Mouse (Mus musculus): ENCODE data around the gene Olfm3. TPM values are rescaled to one million over a fixed set of nuclear protein-coding genes. Genes with fewer than 3 reads are reported as not detected.

Gene Olfm3
- polyA plus RNA-seq, 1 experiment from 2014 or later = 0.35 TPM

- 73% methylated on average over 4 of the region's 4 CpGs for WGBS
- no peak for DNase-seq (ENCODE audit: low spot score)
These were observed 58.6 kb downstream of the Olfm3 start for GRCm38 (mm10) chr3:114962316-114963083.

GRCm38 (mm10) chr3:114971183-114971582 is 67.3 kb downstream of the Olfm3 start:
- Histone ChIP-seq H3K27ac (replicated peaks) (no peak overlapping the region), H3K4me3 (no peak overlapping the region), H3K27me3 (ENCODE audit: low read depth, poor library complexity, severe bottlenecking) (no peaks in the 10 kb centered on the region), H3K4me1 (no peaks in the 10 kb centered on the region), H3K9me3 (replicated peaks) (no peaks in the 10 kb centered on the region), H3K36me3 (no peaks in the 10 kb centered on the region)
- DNase-seq (ENCODE audit: low spot score) = no peak

More at GRCm38 (mm10) chr3:114962316-114963083, 58.6 kb downstream of the Olfm3 start:
- H3K4me3 ChIP-seq = no peak overlapping the region
- no peaks in the 10 kb centered on the region for H3K27me3 ChIP-seq (ENCODE audit: low read depth, poor library complexity, severe bottlenecking)
- no peaks in the 10 kb centered on the region for H3K9me3 ChIP-seq (replicated peaks)
- H3K4me1 ChIP-seq = 0 out of 2 replicates have a peak, but pooled peaks cover 3% of the 10 kb centered on the region
- no peak overlapping the region for H3K27ac ChIP-seq (replicated peaks)
- no peaks in the 10 kb centered on the region for H3K36me3 ChIP-seq

- Histone ChIP-seq H3K4me3 (no peak overlapping the region), H3K4me1 (no peaks in the 10 kb centered on the region), H3K27ac (replicated peaks) (no peak overlapping the region), H3K27me3 (ENCODE audit: low read depth, poor library complexity, severe bottlenecking) (no peaks in the 10 kb centered on the region), H3K9me3 (replicated peaks) (no peaks in the 10 kb centered on the region), H3K36me3 (no peaks in the 10 kb centered on the region)
- 82% methylated on average over 1 of the region's 1 CpGs for WGBS
- DNase-seq (ENCODE audit: low spot score) = no peak
These were observed 68.6 kb downstream of the Olfm3 start for GRCm38 (mm10) chr3:114972522-114972921.

GRCm38 (mm10) chr3:114990828-114991227 is 87.0 kb downstream of the Olfm3 start:
- Histone ChIP-seq H3K4me3 (no peak overlapping the region), H3K27me3 (ENCODE audit: low read depth, poor library complexity, severe bottlenecking) (no peaks in the 10 kb centered on the region), H3K36me3 (no peaks in the 10 kb centered on the region), H3K4me1 (no peaks in the 10 kb centered on the region), H3K27ac (replicated peaks) (no peak overlapping the region), H3K9me3 (replicated peaks) (no peaks in the 10 kb centered on the region)
- DNase-seq (ENCODE audit: low spot score) = no peak
- WGBS = 95% methylated on average over 2 of the region's 2 CpGs

GRCm38 (mm10) chr3:114995956-114996355 is 92.1 kb downstream of the Olfm3 start:
- H3K4me1 ChIP-seq = no peaks in the 10 kb centered on the region
- H3K9me3 ChIP-seq (replicated peaks) = no peaks in the 10 kb centered on the region
- no peak overlapping the region for H3K4me3 ChIP-seq
- no peaks in the 10 kb centered on the region for H3K36me3 ChIP-seq
- H3K27ac ChIP-seq (replicated peaks) = no peak overlapping the region
- H3K27me3 ChIP-seq (ENCODE audit: low read depth, poor library complexity, severe bottlenecking) = no peaks in the 10 kb centered on the region
- no peak for DNase-seq (ENCODE audit: low spot score)
- WGBS = 82% methylated on average over 1 of the region's 1 CpGs

- Histone ChIP-seq H3K4me3 (no peak overlapping the region), H3K36me3 (no peaks in the 10 kb centered on the region), H3K4me1 (no peaks in the 10 kb centered on the region), H3K27me3 (ENCODE audit: low read depth, poor library complexity, severe bottlenecking) (no peaks in the 10 kb centered on the region), H3K27ac (replicated peaks) (no peak overlapping the region), H3K9me3 (replicated peaks) (no peaks in the 10 kb centered on the region)
- no peak for DNase-seq (ENCODE audit: low spot score)
- WGBS = 88% methylated on average over 3 of the region's 3 CpGs
These were observed 123.7 kb downstream of the Olfm3 start for GRCm38 (mm10) chr3:115027560-115027959.

GRCm38 (mm10) chr3:115028046-115028445 is 124.2 kb downstream of the Olfm3 start:
- no peak for DNase-seq (ENCODE audit: low spot score)
- no peaks in the 10 kb centered on the region for H3K27me3 ChIP-seq (ENCODE audit: low read depth, poor library complexity, severe bottlenecking)
- H3K36me3 ChIP-seq = no peaks in the 10 kb centered on the region
- 87% methylated on average over 1 of the region's 1 CpGs for WGBS
- no peaks in the 10 kb centered on the region for H3K9me3 ChIP-seq (replicated peaks)
- H3K4me1 ChIP-seq = no peaks in the 10 kb centered on the region
- no peak overlapping the region for H3K27ac ChIP-seq (replicated peaks)
- H3K4me3 ChIP-seq = no peak overlapping the region

GRCm38 (mm10) chr3:115028611-115029010 is 124.7 kb downstream of the Olfm3 start:
- Histone ChIP-seq H3K4me3 (no peak overlapping the region), H3K9me3 (replicated peaks) (no peaks in the 10 kb centered on the region), H3K4me1 (no peaks in the 10 kb centered on the region), H3K27me3 (ENCODE audit: low read depth, poor library complexity, severe bottlenecking) (no peaks in the 10 kb centered on the region), H3K27ac (replicated peaks) (no peak overlapping the region), H3K36me3 (no peaks in the 10 kb centered on the region)
- no peak for DNase-seq (ENCODE audit: low spot score)
- 93% methylated on average over 1 of the region's 1 CpGs for WGBS

- 88% methylated on average over 5 of the region's 5 CpGs for WGBS
- no peaks in the 10 kb centered on the region for H3K27me3 ChIP-seq (ENCODE audit: low read depth, poor library complexity, severe bottlenecking)
- H3K4me1 ChIP-seq = no peaks in the 10 kb centered on the region
- H3K27ac ChIP-seq (replicated peaks) = no peak overlapping the region
- no peaks in the 10 kb centered on the region for H3K9me3 ChIP-seq (replicated peaks)
- no peak for DNase-seq (ENCODE audit: low spot score)
- H3K4me3 ChIP-seq = no peak overlapping the region
- H3K36me3 ChIP-seq = no peaks in the 10 kb centered on the region
These were observed 145.2 kb downstream of the Olfm3 start for GRCm38 (mm10) chr3:115049060-115049459.

- H3K4me1 ChIP-seq = no peaks in the 10 kb centered on the region
- no peak overlapping the region for H3K4me3 ChIP-seq
- no peak for DNase-seq (ENCODE audit: low spot score)
- H3K27me3 ChIP-seq (ENCODE audit: low read depth, poor library complexity, severe bottlenecking) = no peaks in the 10 kb centered on the region
- no peaks in the 10 kb centered on the region for H3K9me3 ChIP-seq (replicated peaks)
- no peaks in the 10 kb centered on the region for H3K36me3 ChIP-seq
- WGBS = 82% methylated on average over 1 of the region's 1 CpGs
- H3K27ac ChIP-seq (replicated peaks) = no peak overlapping the region
These were observed 161.0 kb downstream of the Olfm3 start for GRCm38 (mm10) chr3:115064901-115065300.

GRCm38 (mm10) chr3:115080428-115081181 is 176.7 kb downstream of the Olfm3 start:
- Histone ChIP-seq H3K4me3 (no peak overlapping the region), H3K36me3 (no peaks in the 10 kb centered on the region), H3K4me1 (peaks cover 8% of the 10 kb centered on the region), H3K27me3 (ENCODE audit: low read depth, poor library complexity, severe bottlenecking) (no peaks in the 10 kb centered on the region), H3K9me3 (replicated peaks) (no peaks in the 10 kb centered on the region), H3K27ac (replicated peaks) (no peak overlapping the region)
- 43% methylated on average over 12 of the region's 12 CpGs for WGBS
- DNase-seq (ENCODE audit: low spot score) = peak; percentile 12

- DNase-seq (ENCODE audit: low spot score) = no peak
- H3K27me3 ChIP-seq (ENCODE audit: low read depth, poor library complexity, severe bottlenecking) = no peaks in the 10 kb centered on the region
- 42% methylated on average over 2 of the region's 2 CpGs for WGBS
- H3K4me3 ChIP-seq = no peak overlapping the region
- H3K27ac ChIP-seq (replicated peaks) = no peak overlapping the region
- H3K9me3 ChIP-seq (replicated peaks) = no peaks in the 10 kb centered on the region
- peaks cover 8% of the 10 kb centered on the region for H3K4me1 ChIP-seq
- H3K36me3 ChIP-seq = no peaks in the 10 kb centered on the region
These were observed 177.5 kb downstream of the Olfm3 start for GRCm38 (mm10) chr3:115081371-115081770.

GRCm38 (mm10) chr3:115082947-115083346 is 179.1 kb downstream of the Olfm3 start:
- no peaks in the 10 kb centered on the region for H3K27me3 ChIP-seq (ENCODE audit: low read depth, poor library complexity, severe bottlenecking)
- no peaks in the 10 kb centered on the region for H3K36me3 ChIP-seq
- DNase-seq (ENCODE audit: low spot score) = no peak
- peaks cover 8% of the 10 kb centered on the region for H3K4me1 ChIP-seq
- no peak overlapping the region for H3K27ac ChIP-seq (replicated peaks)
- no peak overlapping the region for H3K4me3 ChIP-seq
- no peaks in the 10 kb centered on the region for H3K9me3 ChIP-seq (replicated peaks)

All from midbrain, embryonic 10.5 days (tissue).